Mouse (Mus musculus) forebrain, embryonic 10.5 days (tissue): ENCODE data around the gene Ptprz1. TPM values are rescaled to one million over a fixed set of nuclear protein-coding genes. Genes with fewer than 3 reads are reported as not detected.

Experiments
- DNase-seq: peaks from one replicate; pipeline ENCODE4 v3.0.0-alpha.2; 2017; ENCODE audit warnings: low spot score; ENCODE audit errors: extremely low spot score
- H3K27ac ChIP-seq: fragments of 300-500 bp; sonication (generic); 2 replicates; pipeline ENCODE4 v1.5.1; 2016; ENCODE audit warnings: mild to moderate bottlenecking
- H3K27me3 ChIP-seq: fragments of 300-500 bp; sonication (generic); 2 replicates; pipeline ENCODE4 v1.6.1; 2016; ENCODE audit warnings: mild to moderate bottlenecking; ENCODE audit not compliant: poor library complexity, severe bottlenecking
- H3K36me3 ChIP-seq: fragments of 300-500 bp; sonication (generic); replicated peaks from 2 replicates; pipeline ENCODE4 v1.6.1; 2016; ENCODE audit warnings: mild to moderate bottlenecking, moderate library complexity
- H3K4me1 ChIP-seq: fragments of 300-500 bp; sonication (generic); 2 replicates; pipeline ENCODE4 v1.6.1; 2016
- H3K4me3 ChIP-seq: fragments of 300-500 bp; sonication (generic); 2 replicates; pipeline ENCODE4 v1.5.1; 2016; ENCODE audit warnings: mild to moderate bottlenecking, moderate library complexity
- H3K9me3 ChIP-seq: fragments of 300-500 bp; sonication (generic); 2 replicates; pipeline ENCODE4 v1.6.1; 2016; ENCODE audit warnings: mild to moderate bottlenecking, moderate library complexity
- WGBS: fragments of 180-500 bp; shearing (Covaris S2); methylation state at CpG from one replicate; pipeline ENCODE4 v1.1.7; 2016; 5-methylcytosine and 5-hydroxymethylcytosine counted together
- polyA plus RNA-seq: library from polyadenylated mRNA; unstranded; fragments of >200 nt; fragmentation: Nextera tagmentation; extraction: Ambion mirVana; gene quantifications from 2 replicates; pipeline ENCODE4 v1.2.1, GENCODE M21; 2016

The Ptprz1 gene
- polyA plus RNA-seq, 1 experiment from 2014 or later = 53.1 TPM

GRCm38 (mm10) chr6:22932768-22933265 is 57.5 kb downstream of the Ptprz1 start:
- 53% methylated on average over 2 of the region's 2 CpGs for WGBS
- no peaks in the 10 kb centered on the region for H3K27me3 ChIP-seq

GRCm38 (mm10) chr6:22937126-22937525 is 61.8 kb downstream of the Ptprz1 start:
- peaks cover 25% of the 10 kb centered on the region for H3K4me1 ChIP-seq
- WGBS = 73% methylated on average over 4 of the region's 4 CpGs
- no peak for DNase-seq
- no peak overlapping the region for H3K27ac ChIP-seq
- no peaks in the 10 kb centered on the region for H3K36me3 ChIP-seq
- no peaks in the 10 kb centered on the region for H3K27me3 ChIP-seq
- no peak overlapping the region for H3K4me3 ChIP-seq
- no peaks in the 10 kb centered on the region for H3K9me3 ChIP-seq

More at GRCm38 (mm10) chr6:22932768-22933265, 57.5 kb downstream of the Ptprz1 start:
- no peaks in the 10 kb centered on the region for H3K36me3 ChIP-seq
- no peaks in the 10 kb centered on the region for H3K9me3 ChIP-seq
- no peak for DNase-seq
- no peak overlapping the region for H3K27ac ChIP-seq
- H3K4me3 ChIP-seq = no peak overlapping the region
- H3K4me1 ChIP-seq = peaks cover 20% of the 10 kb centered on the region

GRCm38 (mm10) chr6:22937526-22937925 is 62.2 kb downstream of the Ptprz1 start:
- no peaks in the 10 kb centered on the region for H3K36me3 ChIP-seq
- no peaks in the 10 kb centered on the region for H3K27me3 ChIP-seq
- no peak overlapping the region for H3K27ac ChIP-seq
- DNase-seq = no peak
- H3K9me3 ChIP-seq = no peaks in the 10 kb centered on the region
- WGBS = 69% methylated on average over 5 of the region's 5 CpGs
- H3K4me1 ChIP-seq = peaks cover 24% of the 10 kb centered on the region
- no peak overlapping the region for H3K4me3 ChIP-seq

- Histone ChIP-seq H3K4me3 (no peak overlapping the region), H3K27ac (no peak overlapping the region), H3K4me1 (no peaks in the 10 kb centered on the region; the same call in 1 of the 2 replicates), H3K9me3 (no peaks in the 10 kb centered on the region), H3K36me3 (0 out of 2 replicates have a peak, but pooled peaks cover 4% of the 10 kb centered on the region), H3K27me3 (no peaks in the 10 kb centered on the region)
- DNase-seq = no peak
- 97% methylated on average over 3 of the region's 3 CpGs for WGBS
These were observed 68.9 kb downstream of the Ptprz1 start for GRCm38 (mm10) chr6:22944191-22944590.

- peaks cover 43% of the 10 kb centered on the region for H3K36me3 ChIP-seq
These were observed 88.1 kb downstream of the Ptprz1 start for GRCm38 (mm10) chr6:22963374-22963773.

GRCm38 (mm10) chr6:22968073-22968472 is 92.8 kb downstream of the Ptprz1 start:
- Histone ChIP-seq H3K4me3 (no peak overlapping the region), H3K9me3 (peaks cover 4% of the 10 kb centered on the region; the same call in 1 of the 2 replicates)

More at GRCm38 (mm10) chr6:22963374-22963773, 88.1 kb downstream of the Ptprz1 start:
- H3K27ac ChIP-seq = no peak overlapping the region
- no peak for DNase-seq
- H3K27me3 ChIP-seq = no peaks in the 10 kb centered on the region
- peaks cover 4% of the 10 kb centered on the region; the same call in 1 of the 2 replicates for H3K9me3 ChIP-seq
- 88% methylated on average over 3 of the region's 3 CpGs for WGBS
- H3K4me1 ChIP-seq = peaks cover 2% of the 10 kb centered on the region
- no peak overlapping the region for H3K4me3 ChIP-seq

GRCm38 (mm10) chr6:22983769-22984519 is 108.6 kb downstream of the Ptprz1 start:
- Histone ChIP-seq H3K36me3 (peaks cover 43% of the 10 kb centered on the region), H3K4me1 (peaks cover 16% of the 10 kb centered on the region), H3K27ac (peak overlapping the region; percentile 70), H3K9me3 (peaks cover 13% of the 10 kb centered on the region), H3K4me3 (peak overlapping the region; percentile 29; the same call in 1 of the 2 replicates), H3K27me3 (no peaks in the 10 kb centered on the region)
- WGBS = 6% methylated on average over 9 of the region's 9 CpGs
- DNase-seq = no peak

More at GRCm38 (mm10) chr6:22968073-22968472, 92.8 kb downstream of the Ptprz1 start:
- Histone ChIP-seq H3K27me3 (no peaks in the 10 kb centered on the region), H3K4me1 (no peaks in the 10 kb centered on the region), H3K27ac (no peak overlapping the region), H3K36me3 (peaks cover 49% of the 10 kb centered on the region)
- 44% methylated on average over 2 of the region's 2 CpGs for WGBS
- no peak for DNase-seq

- 9% methylated on average over 5 of the region's 5 CpGs for WGBS
- H3K27ac ChIP-seq = peak overlapping the region; percentile 70
These were observed 109.3 kb downstream of the Ptprz1 start for GRCm38 (mm10) chr6:22984520-22985154.

GRCm38 (mm10) chr6:23003152-23003551 is 127.8 kb downstream of the Ptprz1 start:
- Histone ChIP-seq H3K4me3 (no peak overlapping the region), H3K9me3 (no peaks in the 10 kb centered on the region), H3K36me3 (peaks cover 36% of the 10 kb centered on the region), H3K4me1 (no peaks in the 10 kb centered on the region), H3K27ac (no peak overlapping the region), H3K27me3 (no peaks in the 10 kb centered on the region)
- no peak for DNase-seq
- WGBS = 49% methylated on average over 3 of the region's 3 CpGs

More at GRCm38 (mm10) chr6:22984520-22985154, 109.3 kb downstream of the Ptprz1 start:
- H3K36me3 ChIP-seq = peaks cover 36% of the 10 kb centered on the region
- peaks cover 12% of the 10 kb centered on the region for H3K9me3 ChIP-seq
- H3K4me3 ChIP-seq = peak overlapping the region; percentile 29; the same call in 1 of the 2 replicates
- DNase-seq = peak; percentile 36
- H3K27me3 ChIP-seq = no peaks in the 10 kb centered on the region
- peaks cover 16% of the 10 kb centered on the region for H3K4me1 ChIP-seq

- Histone ChIP-seq H3K27me3 (no peaks in the 10 kb centered on the region), H3K4me3 (no peak overlapping the region), H3K27ac (no peak overlapping the region), H3K36me3 (peaks cover 29% of the 10 kb centered on the region), H3K9me3 (no peaks in the 10 kb centered on the region), H3K4me1 (no peaks in the 10 kb centered on the region)
- no peak for DNase-seq
- WGBS = 71% methylated on average over 4 of the region's 4 CpGs
These were observed 139.8 kb downstream of the Ptprz1 start for GRCm38 (mm10) chr6:23014988-23015613.

GRCm38 (mm10) chr6:23028251-23028650 is 152.9 kb downstream of the Ptprz1 start:
- H3K9me3 ChIP-seq = no peaks in the 10 kb centered on the region
- no peaks in the 10 kb centered on the region for H3K4me1 ChIP-seq
- peaks cover 65% of the 10 kb centered on the region for H3K36me3 ChIP-seq
- H3K27me3 ChIP-seq = no peaks in the 10 kb centered on the region
- DNase-seq = no peak
- WGBS = 86% methylated on average over 1 of the region's 1 CpGs
- no peak overlapping the region for H3K27ac ChIP-seq
- no peak overlapping the region for H3K4me3 ChIP-seq

- no peak for DNase-seq
- Histone ChIP-seq H3K27ac (no peak overlapping the region), H3K36me3 (peaks cover 83% of the 10 kb centered on the region), H3K9me3 (peaks cover 8% of the 10 kb centered on the region), H3K4me3 (no peak overlapping the region), H3K4me1 (no peaks in the 10 kb centered on the region), H3K27me3 (no peaks in the 10 kb centered on the region)
- 95% methylated on average over 4 of the region's 4 CpGs for WGBS
These were observed 173.5 kb downstream of the Ptprz1 start for GRCm38 (mm10) chr6:23048836-23049235.
